Mouse (Mus musculus) spleen, adult 2 months (tissue): ENCODE measurements around the gene Krt33b.

Experiments used
- CTCF ChIP-seq: fragments of 200-500 bp; IDR thresholded peaks from 2 replicates; pipeline ENCODE4 v1.5.1; 2011; ENCODE audit warnings: mild to moderate bottlenecking, inconsistent platforms; ENCODE audit not compliant: insufficient read depth, insufficient read length, insufficient replicate concordance; ENCODE audit errors: extremely low read depth
- POLR2A ChIP-seq: fragments of 200-500 bp; IDR thresholded peaks from 2 replicates; pipeline ENCODE4 v1.6.1; 2011; ENCODE audit warnings: low read depth, low read length, inconsistent platforms

GRCm38 (mm10) chr11:99982731-99983130 is 46.9 kb downstream of the Krt33b start:
- TF ChIP-seq POLR2A, result no peak
- TF ChIP-seq CTCF, result no peak
